Mouse (Mus musculus): Measurements from ENCODE around the gene Gm10912.
"Not testable (repeated sequence)": the region's sequence is repeated elsewhere in the genome, so short reads cannot be mapped to it uniquely, and the experiment has no call there.

Gene Gm10912

GRCm38 (mm10) chr2:104064152-104064551 is 1.5 kb upstream of the Gm10912 start:
- no peak for DNase-seq (ENCODE audit: low read depth, low spot score)

- not testable (repeated sequence) for DNase-seq (ENCODE audit: low read depth, low spot score)
Observed at GRCm38 (mm10) chr2:104068450-104068849, 2.8 kb downstream of the Gm10912 start, which contains the start of gene Gm10799. Gene Gm10799 (minus strand): TSS chr2:104068550.

DNA sequence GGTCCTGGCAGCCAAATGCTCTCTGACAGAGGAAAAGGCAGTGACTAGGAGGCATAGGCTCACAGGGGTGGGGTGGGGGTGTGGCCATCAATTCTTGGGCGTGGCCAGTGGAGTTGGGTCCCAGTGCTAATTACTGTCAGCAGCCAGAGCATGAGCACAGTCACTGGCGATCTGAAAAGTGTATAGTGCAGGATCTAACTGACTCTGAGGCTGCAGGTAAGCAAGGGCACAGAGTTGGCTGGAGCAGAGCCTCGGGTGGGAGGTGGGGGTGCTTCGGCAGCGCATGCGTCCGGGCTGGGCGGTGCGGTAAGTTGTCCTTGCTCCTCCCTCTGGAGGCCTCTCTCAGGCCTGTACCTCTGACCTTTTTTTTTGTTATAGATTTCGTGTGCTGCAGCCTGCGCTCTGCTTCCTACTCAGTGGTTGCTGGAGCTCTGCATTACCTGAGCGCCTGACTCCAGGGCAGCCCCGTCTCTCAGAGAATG is 4.1 kb downstream of the Gm10912 start, which contains the start of gene Cd59b:
Gene Cd59b (plus strand): TSS at position 146 of the 482 bp plus-strand sequence.
- no peak for DNase-seq (ENCODE audit: low read depth, low spot score)

- not testable (repeated sequence) for DNase-seq (ENCODE audit: low read depth, low spot score)
Observed at GRCm38 (mm10) chr2:104078285-104078684, 12.7 kb downstream of the Gm10912 start.

DNA sequence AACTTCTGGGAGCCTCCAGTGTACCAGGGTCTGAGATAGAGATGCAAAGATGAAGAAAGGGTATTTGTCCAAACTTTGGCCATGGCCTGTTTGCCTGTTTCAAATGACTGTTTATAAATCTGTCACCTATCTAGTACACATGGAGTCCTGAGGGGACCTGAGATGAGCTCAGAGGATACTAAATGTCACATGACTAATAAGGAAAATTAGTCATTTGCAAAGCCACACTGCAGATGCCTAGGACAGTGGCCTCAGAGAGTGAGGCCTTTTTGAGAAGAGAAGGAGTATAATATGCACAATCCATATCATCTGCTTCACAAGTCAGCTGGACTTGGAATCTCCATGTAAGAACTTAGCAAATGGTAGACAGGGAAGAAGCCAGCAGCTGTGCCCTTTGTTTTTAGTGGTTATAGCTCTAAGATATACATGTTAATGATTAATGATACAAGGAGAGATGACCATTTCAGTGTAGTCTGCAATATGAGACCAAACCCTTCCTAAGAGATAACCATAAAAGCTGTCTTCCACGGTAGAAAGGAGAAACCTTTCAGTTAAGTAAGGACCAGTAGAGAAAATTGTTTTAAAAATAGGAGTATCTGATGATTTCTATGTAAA is 15.9 kb downstream of the Gm10912 start:
- not testable (repeated sequence) for DNase-seq (ENCODE audit: low read depth, low spot score)

DNA sequence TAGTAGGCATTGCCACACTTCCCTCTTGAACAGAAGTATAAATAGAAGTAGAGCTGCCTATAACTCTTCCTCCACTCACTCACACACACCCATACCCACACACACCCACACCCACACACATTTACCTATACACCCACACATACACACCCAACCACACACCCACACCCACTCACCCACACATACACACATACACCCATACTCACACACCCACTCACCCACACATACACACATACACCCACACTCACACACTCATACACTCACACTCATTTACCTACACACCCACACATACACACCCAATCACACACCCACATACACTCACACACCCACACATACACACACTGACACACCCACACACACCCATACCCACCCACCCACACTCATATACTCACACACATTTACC is 16.8 kb downstream of the Gm10912 start:
- DNase-seq (ENCODE audit: low read depth, low spot score), result no peak

- DNase-seq (ENCODE audit: low read depth, low spot score), result not testable (repeated sequence)
Observed at GRCm38 (mm10) chr2:104084027-104084426, 18.4 kb downstream of the Gm10912 start.

DNA sequence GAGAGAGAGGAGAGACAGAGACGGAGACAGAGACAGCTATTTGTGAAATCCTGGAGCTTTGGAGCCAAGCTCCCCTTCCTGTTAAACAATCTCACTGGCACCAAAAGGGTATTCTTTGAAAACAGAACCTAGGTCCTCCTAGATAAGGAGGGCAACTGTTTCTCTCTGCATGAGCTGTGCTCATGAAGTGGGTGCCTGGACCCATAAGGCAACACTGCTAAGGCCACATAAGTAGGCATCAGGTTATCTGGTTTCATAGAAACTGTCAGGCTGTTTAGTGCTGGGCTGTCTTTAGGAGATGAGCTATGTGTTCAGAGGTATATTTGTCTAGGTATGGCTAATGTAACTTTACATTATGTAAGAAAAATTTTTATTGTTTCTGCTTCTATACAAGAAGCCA is 21.9 kb downstream of the Gm10912 start:
- not testable (repeated sequence) for DNase-seq (ENCODE audit: low read depth, low spot score)

DNA sequence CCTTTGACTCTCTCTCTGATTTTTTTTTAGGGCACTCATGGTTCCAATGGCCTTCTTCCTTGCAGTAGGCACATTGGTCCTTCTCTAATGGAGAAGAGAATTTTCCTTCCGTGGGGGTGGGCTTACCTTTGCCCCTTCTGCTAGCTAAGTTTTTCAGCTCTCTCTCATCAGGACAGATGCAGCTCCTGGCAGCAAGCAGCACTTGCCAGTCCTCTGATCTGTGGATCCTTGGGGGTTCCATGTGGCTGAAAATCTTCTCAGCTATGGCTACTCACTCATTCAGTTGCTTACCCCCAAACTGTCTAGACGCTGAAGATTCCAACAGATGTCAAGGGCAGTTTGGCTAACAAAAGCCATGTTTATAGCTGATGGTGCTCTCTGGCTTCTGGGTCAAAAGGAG is 27.7 kb downstream of the Gm10912 start:
- no peak for DNase-seq (ENCODE audit: low read depth, low spot score)

DNA sequence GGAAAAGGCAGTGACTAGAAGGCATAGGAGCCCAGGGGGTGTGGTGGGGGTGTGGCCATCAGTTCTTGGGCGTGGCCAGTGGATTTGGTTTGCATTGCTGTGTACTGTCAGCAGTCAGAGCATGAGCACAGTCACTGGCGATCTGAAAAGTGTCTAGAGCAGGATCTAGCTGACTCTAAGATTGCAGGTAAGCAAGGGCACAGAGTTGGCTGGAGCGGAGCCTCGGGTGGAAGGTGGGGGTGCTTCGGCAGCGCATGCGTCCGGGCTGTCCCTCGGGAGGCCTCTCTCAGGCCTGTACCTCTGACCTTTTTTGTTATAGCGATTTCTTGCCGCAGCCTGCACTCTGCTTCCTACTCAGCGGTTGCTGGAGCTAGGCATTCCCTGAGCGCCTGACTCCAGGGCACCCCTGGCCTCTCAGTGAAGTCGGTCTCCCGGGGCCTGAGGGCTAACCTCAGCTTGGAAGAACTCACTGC is 30.2 kb downstream of the Gm10912 start, which contains the start of gene Cd59a:
Gene Cd59a (plus strand): TSS at position 61 of the 473 bp plus-strand sequence.
- peak; percentile 9 for DNase-seq (ENCODE audit: low read depth, low spot score)

DNA sequence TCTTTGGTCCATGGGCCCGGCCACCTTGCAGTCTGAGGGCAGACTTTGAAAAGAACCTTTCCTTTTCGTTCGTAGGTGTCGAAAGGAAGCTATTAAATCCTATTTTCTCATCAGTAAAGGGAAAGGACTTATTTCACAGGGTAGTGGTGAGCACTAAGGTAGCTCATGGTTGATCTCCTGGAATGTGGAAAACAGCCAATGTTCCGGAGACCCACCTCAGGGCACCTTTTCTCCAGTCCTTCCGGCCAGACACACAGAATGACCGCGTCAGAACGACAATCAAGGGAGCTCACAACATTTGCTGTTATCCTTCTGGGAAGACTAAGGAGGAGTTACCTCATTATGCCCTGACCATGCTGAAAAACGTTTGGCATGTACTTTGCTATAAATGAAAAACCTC is 30.6 kb downstream of the Gm10912 start:
- DNase-seq (ENCODE audit: low read depth, low spot score), result no peak

DNA sequence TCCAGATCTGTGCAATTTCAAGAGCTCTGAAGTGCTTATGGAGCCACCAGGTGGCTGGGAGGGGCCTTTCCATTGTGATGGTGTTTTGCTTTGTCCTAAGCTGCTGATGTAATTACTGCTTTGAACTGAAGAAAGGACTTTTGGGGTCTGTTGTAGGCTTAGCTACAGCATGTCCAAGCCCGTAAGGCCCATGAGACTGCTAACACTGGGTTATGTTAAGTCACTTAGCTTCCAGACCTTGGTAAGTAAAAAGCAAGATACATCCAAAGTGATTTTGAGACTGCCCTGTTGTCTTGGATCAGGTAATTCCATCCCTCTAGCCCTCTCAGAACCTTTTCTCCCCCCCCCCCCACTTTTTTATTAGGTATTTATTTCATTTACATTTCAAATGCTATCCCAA is 31.2 kb downstream of the Gm10912 start:
- DNase-seq (ENCODE audit: low read depth, low spot score), result not testable (repeated sequence)

DNA sequence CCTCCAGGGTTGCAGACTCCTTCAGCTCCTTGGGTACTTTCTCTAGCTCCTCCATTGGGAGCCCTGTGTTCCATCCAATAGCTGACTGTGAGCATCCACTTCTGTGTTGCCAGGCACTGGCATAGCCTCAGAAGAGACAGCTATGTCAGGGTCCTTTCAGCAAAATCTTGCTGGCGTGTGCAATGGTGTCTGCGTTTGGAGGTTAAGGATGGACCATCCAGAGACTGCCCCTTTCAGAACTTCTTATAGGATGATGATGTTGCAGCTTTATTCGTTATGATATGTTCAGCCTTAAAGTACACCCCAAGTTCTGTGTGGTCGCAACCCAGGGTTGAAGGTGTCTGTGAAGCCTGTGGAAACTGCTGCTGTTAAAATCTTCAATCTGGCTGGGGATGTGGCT is 31.8 kb downstream of the Gm10912 start:
- DNase-seq (ENCODE audit: low read depth, low spot score), result not testable (repeated sequence)

GRCm38 (mm10) chr2:104098529-104099230 is 33.1 kb downstream of the Gm10912 start:
- no peak for DNase-seq (ENCODE audit: low read depth, low spot score)

DNA sequence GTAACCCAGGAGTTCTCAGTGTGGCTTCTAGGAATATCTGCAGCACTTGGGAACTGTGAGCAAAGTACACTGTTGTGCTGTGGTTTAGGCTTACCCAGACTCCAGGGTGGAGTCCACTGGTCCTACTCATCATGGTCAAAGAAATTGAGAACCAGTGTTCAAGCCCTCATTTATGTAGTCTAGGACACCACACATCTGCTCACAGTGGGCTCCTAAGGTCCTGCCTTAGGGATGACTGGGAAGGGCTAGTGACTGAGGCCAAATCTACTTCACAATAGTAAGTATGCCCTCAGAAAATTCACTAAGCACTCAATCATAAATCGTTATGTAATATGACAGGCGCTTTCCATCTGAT is 33.6 kb downstream of the Gm10912 start:
- no peak for DNase-seq (ENCODE audit: low read depth, low spot score)

- no peak for DNase-seq (ENCODE audit: low read depth, low spot score)
Observed at GRCm38 (mm10) chr2:104099946-104100345, 34.3 kb downstream of the Gm10912 start.

GRCm38 (mm10) chr2:104104800-104105199 is 39.2 kb downstream of the Gm10912 start:
- DNase-seq (ENCODE audit: low read depth, low spot score), result no peak

DNA sequence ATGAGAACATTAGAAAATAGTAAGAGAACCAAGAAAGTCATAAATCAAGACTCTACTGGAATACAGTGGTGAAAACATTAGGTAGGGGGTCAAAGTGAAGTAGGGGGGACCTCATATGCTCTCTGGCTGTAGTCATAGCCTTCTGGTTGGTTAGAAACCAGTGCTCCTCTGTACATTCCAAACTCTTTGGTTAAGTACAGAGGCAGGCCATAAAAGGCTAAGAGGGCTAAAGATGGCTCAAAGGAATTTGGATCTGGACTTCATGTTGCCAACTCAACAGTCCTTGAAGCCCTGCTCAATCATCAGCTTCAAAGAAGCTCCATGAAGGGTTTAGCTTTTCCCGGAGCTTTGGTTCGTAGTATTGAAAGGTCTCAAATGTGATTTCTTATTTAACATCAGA is 43.4 kb downstream of the Gm10912 start:
- not testable (repeated sequence) for DNase-seq (ENCODE audit: low read depth, low spot score)

DNA sequence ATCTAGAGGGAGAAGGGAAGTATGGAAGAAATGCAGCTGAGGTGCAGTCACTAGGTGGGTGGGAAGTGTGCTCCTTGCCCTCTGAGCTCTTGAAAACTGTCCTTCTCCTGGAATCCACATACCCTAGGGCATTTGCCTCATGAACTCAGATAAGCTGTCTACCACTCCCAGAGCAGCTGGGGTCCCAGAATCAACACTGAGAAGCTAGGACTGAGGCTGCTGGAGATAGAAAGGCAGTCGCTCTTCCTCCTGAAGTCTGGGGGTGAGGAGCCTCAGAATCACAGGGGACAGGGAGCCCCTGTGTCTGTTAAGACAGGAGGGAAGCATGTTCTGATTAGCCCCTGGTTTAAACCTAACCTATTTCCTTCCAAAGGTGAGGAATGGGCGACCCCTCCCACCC is 43.9 kb downstream of the Gm10912 start:
- no peak for DNase-seq (ENCODE audit: low read depth, low spot score)

DNA sequence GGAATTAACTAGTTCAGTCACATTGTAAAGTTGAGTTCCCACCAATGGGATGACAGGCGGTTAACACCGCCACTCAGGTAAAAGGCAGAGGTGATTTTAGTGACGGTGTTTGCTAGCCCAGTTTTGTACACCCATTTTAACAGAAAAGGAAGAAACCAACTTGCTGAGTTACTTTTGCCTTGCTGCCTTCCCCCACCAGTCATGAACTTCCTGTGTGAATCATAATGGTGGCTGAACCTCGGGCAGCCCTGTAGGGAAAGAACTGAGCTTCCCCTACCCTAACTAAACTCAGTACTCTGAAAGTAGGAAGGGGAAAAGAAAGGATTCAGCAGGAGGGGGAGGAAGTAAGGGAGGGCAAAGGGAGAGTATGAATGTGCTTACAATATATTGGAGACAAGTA is 44.4 kb downstream of the Gm10912 start:
- DNase-seq (ENCODE audit: low read depth, low spot score), result no peak

- not testable (repeated sequence) for DNase-seq (ENCODE audit: low read depth, low spot score)
Observed at GRCm38 (mm10) chr2:104111170-104111797, 45.7 kb downstream of the Gm10912 start.

DNA sequence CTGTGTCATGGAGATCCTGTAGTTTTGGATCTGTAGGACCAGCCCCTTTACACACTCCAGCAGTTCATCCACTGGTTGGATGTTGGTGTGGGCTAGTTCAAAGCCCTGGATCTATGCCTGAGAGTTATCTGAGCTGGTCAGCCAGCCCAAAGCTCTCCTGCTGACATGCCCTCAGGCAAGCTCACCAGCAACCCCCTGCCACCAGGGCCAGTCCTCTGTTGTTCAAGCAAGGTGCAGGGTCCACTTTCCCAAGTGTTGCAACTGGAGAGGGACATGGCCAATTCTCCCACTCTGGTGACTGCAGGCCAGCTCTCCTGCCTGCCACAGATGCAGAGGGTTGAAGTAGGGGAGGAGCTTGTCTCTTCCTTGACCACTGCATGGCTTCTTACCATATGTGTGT is 47.9 kb downstream of the Gm10912 start:
- not testable (repeated sequence) for DNase-seq (ENCODE audit: low read depth, low spot score)

Measured in retina, postnatal 7 days (tissue).